Mouse (Mus musculus) kidney, adult 2 months (tissue): Measurements from ENCODE around the gene Higd1a.

ENCODE experiments used
- CTCF ChIP-seq: fragments of 200-500 bp; conservative IDR thresholded peaks from 2 replicates; pipeline ENCODE4 v1.5.1; 2011; ENCODE audit warnings: low read depth, mild to moderate bottlenecking, control low read depth, low read length, moderate library complexity, mixed read lengths; ENCODE audit not compliant: insufficient read depth, insufficient read length
- POLR2A ChIP-seq: fragments of 200-500 bp; IDR thresholded peaks from one replicate; pipeline ENCODE4 v1.6.1; 2011; ENCODE audit warnings: low read depth, low read length, control low read depth

GRCm38 (mm10) chr9:121829270-121829992 lies 28.7 kb downstream of the Higd1a start:
- TF ChIP-seq CTCF, result no peak
- TF ChIP-seq POLR2A, result no peak
